24 mouse cellular contexts compared by ENCODE assay signal in genomic region chr15:59708402-59708801, GRCm38 (mm10).
DNase-seq lines count a peak whose midpoint lies in the region; ATAC-seq and TF ChIP-seq lines count a peak whose summit lies in the region.
"Had no signal": no experiment of that assay in that cellular context is flagged by ENCODE, and none has a peak within 500 bp of the region (broad histone marks: within the 10 kb centered on the region; RNA-seq: fewer than 3 reads in every experiment).

No protein-coding gene starts in this region.

- TF ChIP-seq CTCF in liver, postnatal 0 days (IDR thresholded peaks at IDR 0.05; ENCODE audit: low read depth): no peak

- H3K4me2 ChIP-seq in liver, postnatal 0 days (ENCODE audit: low read depth, low read length): no peak overlapping the region
- H3K4me2 ChIP-seq in midbrain, embryonic 14.5 days (ENCODE audit: low read length): no peak overlapping the region
- H3K4me2 ChIP-seq: embryonic facial prominence, embryonic 15.5 days; hindbrain, embryonic 12.5 days had no signal

- H3K4me3 ChIP-seq in liver, postnatal 0 days (ENCODE audit: low read depth, low read length): no peak overlapping the region
- H3K4me3 ChIP-seq in midbrain, embryonic 14.5 days (replicated peaks; ENCODE audit: low read depth, low read length): no peak overlapping the region
- H3K4me3 ChIP-seq: embryonic facial prominence, embryonic 15.5 days; erythroblast, embryonic 14.5 days; forebrain, embryonic 10.5 days; gastrocnemius, adult 2 months; heart, embryonic 10.5 days; hindbrain, embryonic 12.5 days had no signal

- H3K9me3 ChIP-seq in liver, postnatal 0 days (ENCODE audit: low read length): no peaks in the 10 kb centered on the region
- H3K9me3 ChIP-seq in midbrain, embryonic 14.5 days (ENCODE audit: control insufficient read depth, low read length): no peaks in the 10 kb centered on the region
- H3K9me3 ChIP-seq: embryonic facial prominence, embryonic 15.5 days; forebrain, embryonic 10.5 days; heart, embryonic 10.5 days; hindbrain, embryonic 12.5 days had no signal

- H3K9ac ChIP-seq in liver, postnatal 0 days (replicated peaks): no peak overlapping the region
- H3K9ac ChIP-seq in midbrain, embryonic 14.5 days (replicated peaks; ENCODE audit: low read length): no peak overlapping the region
- H3K9ac ChIP-seq: embryonic facial prominence, embryonic 15.5 days; hindbrain, embryonic 12.5 days had no signal

- no peaks in the 10 kb centered on the region for H3K27me3 ChIP-seq in liver, postnatal 0 days (ENCODE audit: insufficient read depth, low read length)
- no peaks in the 10 kb centered on the region for H3K27me3 ChIP-seq in midbrain, embryonic 14.5 days (ENCODE audit: control insufficient read depth, insufficient read depth, low read length)
- H3K27me3 ChIP-seq: CH12.LX; embryonic facial prominence, embryonic 15.5 days; hindbrain, embryonic 12.5 days; Patski had no signal

- H3K36me3 ChIP-seq in liver, postnatal 0 days (replicated peaks; ENCODE audit: insufficient read depth, low read length): no peaks in the 10 kb centered on the region
- no peaks in the 10 kb centered on the region for H3K36me3 ChIP-seq in midbrain, embryonic 14.5 days (ENCODE audit: control insufficient read depth, insufficient read depth, low read length)
- H3K36me3 ChIP-seq: embryonic facial prominence, embryonic 15.5 days; forebrain, embryonic 10.5 days; heart, embryonic 10.5 days; hindbrain, embryonic 12.5 days had no signal

- TF ChIP-seq EP300 in liver, postnatal 0 days (IDR thresholded peaks at IDR 0.05; ENCODE audit: low read depth): peak; percentile 38; the same call in 1 of the 2 replicates

- DNase-seq in adrenal gland, postnatal 14 days: peak; percentile 59
- DNase-seq in adrenal gland, adult 18-20 months (ENCODE audit: low spot score in 2 of 2): no peak
- peak; percentile 35 for DNase-seq in adipocyte (ENCODE audit: low spot score)
- DNase-seq in adrenal gland, postnatal 36 days: peak; percentile 55 to 58
- DNase-seq in liver, postnatal 0 days: peak; percentile 78
- DNase-seq in midbrain, embryonic 14.5 days: no peak
- DNase-seq: cerebellum, adult 8-10 months; cerebellum, postnatal 14 days; embryo, embryonic 11 days; gastrocnemius, adult 2 months; gastrocnemius, postnatal 25 days; heart, postnatal 10 days; heart, postnatal 4 days had no signal

- peaks cover 33% of the 10 kb centered on the region for H3K4me1 ChIP-seq in liver, postnatal 0 days (ENCODE audit: insufficient read depth)
- H3K4me1 ChIP-seq in midbrain, embryonic 14.5 days (ENCODE audit: control insufficient read depth, insufficient read depth, low read length): no peaks in the 10 kb centered on the region
- H3K4me1 ChIP-seq: embryonic facial prominence, embryonic 15.5 days; forebrain, embryonic 10.5 days; heart, embryonic 10.5 days; hindbrain, embryonic 12.5 days had no signal

- H3K27ac ChIP-seq in liver, postnatal 0 days (ENCODE audit: low read depth): peak overlapping the region; percentile 64; the same call in 1 of the 2 replicates
- H3K27ac ChIP-seq in midbrain, embryonic 14.5 days (replicated peaks; ENCODE audit: low read depth, low read length): no peak overlapping the region
- H3K27ac ChIP-seq: embryonic facial prominence, embryonic 15.5 days; forebrain, embryonic 10.5 days; gastrocnemius, adult 2 months; heart, embryonic 10.5 days; hindbrain, embryonic 12.5 days had no signal

- peak; percentile 70 for ATAC-seq in liver, postnatal 0 days
- ATAC-seq in midbrain, embryonic 14.5 days (ENCODE audit: low FRiP score, low TSS enrichment): no peak
- ATAC-seq: activated CD4-positive, CD25-positive, alpha-beta regulatory T cell, adult 4 months; forebrain, embryonic 14.5 days; hindbrain, embryonic 16.5 days; inflammation-experienced regulatory T-cells, adult 6 months; Patski had no signal

Comparison
In these comparisons a context has a peak if more than half of its experiments do, and no peak if none do; other contexts are left out.
1. DNase-seq: peak in adrenal gland, postnatal 14 days (single experiment), adipocyte (single experiment), adrenal gland, postnatal 36 days (2 of 2) and liver, postnatal 0 days (single experiment); none in adrenal gland, adult 18-20 months (0 of 2) and midbrain, embryonic 14.5 days (single experiment).